ENCODE assay signal across 11 mouse cellular contexts in the genomic region with DNA sequence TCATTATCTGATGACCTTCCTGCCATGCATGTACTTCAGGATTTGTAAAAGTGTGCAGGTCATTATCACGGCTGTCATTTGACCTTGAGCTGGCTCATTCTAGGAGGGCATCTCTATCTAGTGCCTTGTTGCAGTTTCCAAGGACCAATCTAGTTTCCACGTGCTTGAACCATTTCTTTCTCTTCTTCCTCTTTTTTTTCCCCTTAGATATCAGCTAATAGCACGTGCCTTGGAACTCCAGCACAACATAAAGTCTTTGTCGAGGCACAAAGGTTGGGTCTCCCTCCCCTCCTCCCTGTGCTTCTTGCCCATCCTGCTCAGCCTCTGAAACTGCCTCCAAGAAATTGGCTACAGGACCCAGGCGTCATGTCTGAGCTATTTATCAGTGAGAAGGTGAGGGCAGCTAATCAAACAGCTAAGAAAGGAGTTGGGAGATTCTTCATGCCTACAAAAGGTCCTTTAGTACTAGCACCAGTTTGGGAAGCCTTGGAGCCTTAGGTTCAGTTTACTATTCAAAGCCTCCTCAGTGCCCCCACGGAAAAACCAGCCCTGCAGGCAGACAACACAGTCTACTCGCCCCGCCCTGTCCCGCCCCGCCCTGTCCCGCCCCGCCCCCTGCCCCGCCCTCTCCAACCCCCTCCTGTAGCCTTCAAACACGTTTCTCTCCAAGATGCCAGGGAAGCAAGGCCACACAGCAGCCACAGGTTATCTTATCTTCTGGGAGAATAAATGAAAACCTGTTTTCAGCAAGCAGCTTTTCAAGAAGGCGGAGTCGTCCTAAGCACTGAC.
A peak's percentile ranks its signal among the peaks of the same experiment; 100 is the strongest.
DNase-seq lines count a peak whose midpoint lies in the region; ATAC-seq and TF ChIP-seq lines count a peak whose summit lies in the region.
"Had no signal": no experiment of that assay in that cellular context is flagged by ENCODE, and none has a peak within 500 bp of the region (broad histone marks: within the 10 kb centered on the region; RNA-seq: fewer than 3 reads in every experiment).

No protein-coding gene starts in this region.

- peak overlapping the region; percentile 47 for H3K4me2 ChIP-seq in heart, embryonic 13.5 days
- peak overlapping the region; percentile 19; the same call in 1 of the 2 replicates for H3K4me2 ChIP-seq in midbrain, embryonic 12.5 days (replicated peaks)
- H3K4me2 ChIP-seq in midbrain, postnatal 0 days (ENCODE audit: low read depth, low read length, poor library complexity, severe bottlenecking), result no peak overlapping the region
- H3K4me2 ChIP-seq in forebrain, embryonic 14.5 days (ENCODE audit: low read length), result no peak overlapping the region
- H3K4me2 ChIP-seq in stomach, embryonic 16.5 days (ENCODE audit: low read depth, low read length), result peak overlapping the region; percentile 31

- H3K4me1 ChIP-seq in heart, embryonic 13.5 days, result peaks cover 10% of the 10 kb centered on the region
- peaks cover 7% of the 10 kb centered on the region; the same call in 1 of the 2 replicates for H3K4me1 ChIP-seq in midbrain, embryonic 12.5 days
- no peaks in the 10 kb centered on the region for H3K4me1 ChIP-seq in midbrain, postnatal 0 days (ENCODE audit: insufficient read depth, low read length)
- peaks cover 6% of the 10 kb centered on the region; the same call in 1 of the 2 replicates for H3K4me1 ChIP-seq in forebrain, embryonic 14.5 days (ENCODE audit: control insufficient read depth, insufficient read depth, low read length)
- H3K4me1 ChIP-seq in stomach, embryonic 16.5 days (ENCODE audit: control insufficient read depth, insufficient read depth, low read length), result peaks cover 5% of the 10 kb centered on the region; the same call in 1 of the 2 replicates

- H3K9ac ChIP-seq in heart, embryonic 13.5 days, result 0 out of 2 replicates have a peak overlapping the region, but pooled peaks have one; percentile 5
- no peak overlapping the region for H3K9ac ChIP-seq in midbrain, embryonic 12.5 days (replicated peaks)
- no peak overlapping the region for H3K9ac ChIP-seq in midbrain, postnatal 0 days (replicated peaks; ENCODE audit: low read length, poor library complexity, severe bottlenecking)
- H3K9ac ChIP-seq in forebrain, embryonic 14.5 days (ENCODE audit: low read length), result no peak overlapping the region
- no peak overlapping the region for H3K9ac ChIP-seq in stomach, embryonic 16.5 days (ENCODE audit: low read length)

- no peak overlapping the region for H3K4me3 ChIP-seq in heart, embryonic 13.5 days
- no peak overlapping the region for H3K4me3 ChIP-seq in midbrain, embryonic 12.5 days
- H3K4me3 ChIP-seq in midbrain, postnatal 0 days (ENCODE audit: low read depth, low read length), result no peak overlapping the region
- no peak overlapping the region for H3K4me3 ChIP-seq in forebrain, embryonic 14.5 days (ENCODE audit: low read depth, low read length)
- H3K4me3 ChIP-seq in stomach, embryonic 16.5 days (replicated peaks; ENCODE audit: low read length), result no peak overlapping the region

- no peaks in the 10 kb centered on the region for H3K36me3 ChIP-seq in heart, embryonic 13.5 days
- no peaks in the 10 kb centered on the region for H3K36me3 ChIP-seq in midbrain, embryonic 12.5 days
- H3K36me3 ChIP-seq in midbrain, postnatal 0 days (ENCODE audit: insufficient read depth, low read length), result no peaks in the 10 kb centered on the region
- no peaks in the 10 kb centered on the region for H3K36me3 ChIP-seq in forebrain, embryonic 14.5 days (ENCODE audit: control insufficient read depth, insufficient read depth, low read length)
- no peaks in the 10 kb centered on the region for H3K36me3 ChIP-seq in stomach, embryonic 16.5 days (ENCODE audit: control insufficient read depth, insufficient read depth, low read length)

- H3K27ac ChIP-seq in heart, embryonic 13.5 days (replicated peaks), result no peak overlapping the region
- H3K27ac ChIP-seq in midbrain, embryonic 12.5 days (replicated peaks), result no peak overlapping the region
- no peak overlapping the region for H3K27ac ChIP-seq in midbrain, postnatal 0 days (ENCODE audit: low read depth, low read length)
- no peak overlapping the region for H3K27ac ChIP-seq in forebrain, embryonic 14.5 days (ENCODE audit: low read depth, low read length)
- no peak overlapping the region for H3K27ac ChIP-seq in stomach, embryonic 16.5 days (ENCODE audit: low read length)

- intact Hi-C loops in heart, postnatal 25 days (cut with DNase I), result loop anchor here (5.0 to 10.0 kb wide), 2 partner anchors 348 to 525 kb away; no protein-coding TSS in a partner anchor

- 9% methylated on average over 16 of the region's 16 CpGs for WGBS in heart, embryonic 13.5 days
- 20% methylated on average over 15 of the region's 16 CpGs for WGBS in midbrain, embryonic 12.5 days
- 24% methylated on average over 16 of the region's 16 CpGs for WGBS in midbrain, postnatal 0 days
- WGBS in forebrain, embryonic 14.5 days, result 21% methylated on average over 16 of the region's 16 CpGs
- 14% methylated on average over 16 of the region's 16 CpGs for WGBS in stomach, embryonic 16.5 days

- ATAC-seq in heart, embryonic 13.5 days (ENCODE audit: extremely low read depth, insufficient number of reproducible peaks, low FRiP score, low TSS enrichment), result no peak
- ATAC-seq in midbrain, embryonic 12.5 days (ENCODE audit: low FRiP score, low read depth), result peak; percentile 49; the same call in 1 of the 2 replicates
- ATAC-seq in midbrain, postnatal 0 days (ENCODE audit: low FRiP score), result no peak
- ATAC-seq in forebrain, embryonic 14.5 days, result no peak; the same call in 1 of the 2 replicates
- peak; percentile 74 for ATAC-seq in stomach, embryonic 16.5 days (ENCODE audit: insufficient read depth, low FRiP score)

- H3K9me3 ChIP-seq in heart, embryonic 13.5 days, result no peaks in the 10 kb centered on the region
- H3K9me3 ChIP-seq in midbrain, embryonic 12.5 days, result no peaks in the 10 kb centered on the region
- H3K9me3 ChIP-seq in midbrain, postnatal 0 days (ENCODE audit: low read length), result no peaks in the 10 kb centered on the region
- H3K9me3 ChIP-seq in forebrain, embryonic 14.5 days (replicated peaks; ENCODE audit: control insufficient read depth, low read length), result no peaks in the 10 kb centered on the region
- no peaks in the 10 kb centered on the region for H3K9me3 ChIP-seq in stomach, embryonic 16.5 days (replicated peaks; ENCODE audit: control insufficient read depth, low read length)

- H3K27me3 ChIP-seq in heart, embryonic 13.5 days (replicated peaks), result peaks cover 15% of the 10 kb centered on the region; the same call in 1 of the 2 replicates
- no peaks in the 10 kb centered on the region for H3K27me3 ChIP-seq in midbrain, embryonic 12.5 days
- no peaks in the 10 kb centered on the region for H3K27me3 ChIP-seq in midbrain, postnatal 0 days (ENCODE audit: insufficient read depth, low read length)
- no peaks in the 10 kb centered on the region for H3K27me3 ChIP-seq in forebrain, embryonic 14.5 days (replicated peaks; ENCODE audit: control insufficient read depth, insufficient read depth, low read length)
- H3K27me3 ChIP-seq in stomach, embryonic 16.5 days (ENCODE audit: control insufficient read depth, insufficient read depth, low read length), result no peaks in the 10 kb centered on the region

- DNase-seq in heart, postnatal 25 days (ENCODE audit: low spot score), result no peak
- no peak for DNase-seq in midbrain, postnatal 0 days (ENCODE audit: low spot score)
- peak; percentile 11 for DNase-seq in forebrain, embryonic 14.5 days (ENCODE audit: low spot score)
- DNase-seq in layer of hippocampus, postnatal 10 days (ENCODE audit: low spot score in 2 of 2), result no peak
- no peak for DNase-seq in frontal cortex, adult 2 months (ENCODE audit: extremely low spot score in 1 of 2, low spot score in 1 of 2)
- DNase-seq: cerebellum, adult 2 months; kidney, adult 8-10 months; left cerebral cortex, postnatal 4 days had no signal

- TF ChIP-seq CTCF in midbrain, postnatal 0 days (IDR thresholded peaks at IDR 0.05), result no peak

Comparison
In these comparisons a context has a peak if more than half of its experiments do, and no peak if none do; other contexts are left out.
1. ATAC-seq: peak in midbrain, embryonic 12.5 days (single experiment) and stomach, embryonic 16.5 days (single experiment); none in heart, embryonic 13.5 days (single experiment), midbrain, postnatal 0 days (single experiment) and forebrain, embryonic 14.5 days (single experiment).
2. H3K4me2 ChIP-seq: peak in heart, embryonic 13.5 days (single experiment), midbrain, embryonic 12.5 days (single experiment) and stomach, embryonic 16.5 days (single experiment); none in midbrain, postnatal 0 days (single experiment) and forebrain, embryonic 14.5 days (single experiment).